Mouse (Mus musculus): Measurements from ENCODE around the gene Kat2b. TPM values are rescaled to one million over a fixed set of nuclear protein-coding genes. Genes with fewer than 3 reads are reported as not detected.
"Not testable (repeated sequence)": the region's sequence is repeated elsewhere in the genome, so short reads cannot be mapped to it uniquely, and the experiment has no call there.

The Kat2b gene
- polyA plus RNA-seq, 1 experiment from 2014 or later: 9.6 TPM

DNA sequence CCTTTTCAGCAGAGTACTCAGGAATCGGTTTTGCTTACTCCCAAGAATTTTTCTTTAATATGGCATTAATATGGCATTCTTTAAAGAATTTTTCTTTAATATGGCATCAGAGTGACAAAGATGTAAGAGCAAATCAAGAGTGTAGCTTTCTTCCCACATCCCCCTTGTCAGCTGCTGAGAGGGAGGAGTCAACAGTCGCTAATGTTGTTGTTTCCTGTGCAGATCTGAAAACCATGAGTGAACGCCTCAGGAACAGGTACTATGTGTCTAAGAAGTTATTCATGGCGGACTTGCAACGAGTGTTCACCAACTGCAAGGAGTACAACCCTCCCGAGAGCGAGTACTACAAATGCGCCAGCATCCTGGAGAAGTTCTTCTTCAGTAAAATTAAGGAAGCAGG lies 103.8 kb downstream of the Kat2b start:
- no peak for ATAC-seq (ENCODE audit: low FRiP score)
- H3K36me3 ChIP-seq (ENCODE audit: control insufficient read depth, insufficient read depth, low read length): no peaks in the 10 kb centered on the region
- no peak overlapping the region for H3K4me3 ChIP-seq (ENCODE audit: low read depth, low read length)
- H3K9ac ChIP-seq (ENCODE audit: low read depth, low read length): no peak overlapping the region
- no peak overlapping the region for H3K4me2 ChIP-seq (replicated peaks; ENCODE audit: low read depth, low read length)
- no peak overlapping the region for H3K27ac ChIP-seq (ENCODE audit: low read depth, low read length)
- no peak for DNase-seq (ENCODE audit: low spot score)
- 91% methylated on average over 8 of the region's 8 CpGs for WGBS
- H3K9me3 ChIP-seq (ENCODE audit: control insufficient read depth, low read length): no peaks in the 10 kb centered on the region
- H3K27me3 ChIP-seq (ENCODE audit: control insufficient read depth, insufficient read depth, low read length): no peaks in the 10 kb centered on the region
- H3K4me1 ChIP-seq (replicated peaks; ENCODE audit: control insufficient read depth, insufficient read depth, low read length): no peaks in the 10 kb centered on the region

DNA sequence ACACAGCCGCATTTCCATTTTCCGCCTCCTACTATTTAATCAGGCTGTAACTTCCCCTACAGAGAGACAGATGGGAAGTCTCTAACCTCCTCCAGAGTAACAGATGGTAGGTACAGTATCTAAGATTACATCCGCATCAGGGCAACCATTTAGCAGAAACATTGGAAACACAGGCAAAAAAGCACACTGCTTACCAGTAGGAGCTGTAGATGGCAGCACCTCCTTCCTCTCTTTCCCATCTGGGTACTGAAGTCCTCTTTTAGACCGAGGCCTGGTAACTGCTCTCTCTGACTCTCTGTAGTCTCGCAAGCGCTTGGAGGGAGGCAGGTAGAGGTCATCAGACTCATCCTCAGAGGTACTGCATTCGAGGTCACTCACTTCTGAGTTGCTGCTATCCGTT lies 112.1 kb downstream of the Kat2b start:
- H3K27ac ChIP-seq (ENCODE audit: low read depth, low read length): no peak overlapping the region
- DNase-seq (ENCODE audit: low spot score): peak; percentile 14
- no peak overlapping the region for H3K4me3 ChIP-seq (ENCODE audit: low read depth, low read length)
- no peaks in the 10 kb centered on the region for H3K9me3 ChIP-seq (ENCODE audit: control insufficient read depth, low read length)
- H3K4me2 ChIP-seq (replicated peaks; ENCODE audit: low read depth, low read length): no peak overlapping the region
- H3K36me3 ChIP-seq (ENCODE audit: control insufficient read depth, insufficient read depth, low read length): no peaks in the 10 kb centered on the region
- no peaks in the 10 kb centered on the region for H3K4me1 ChIP-seq (replicated peaks; ENCODE audit: control insufficient read depth, insufficient read depth, low read length)
- ATAC-seq (ENCODE audit: low FRiP score): peak; percentile 49; the same call in 1 of the 2 replicates
- 83% methylated on average over 8 of the region's 8 CpGs for WGBS
- H3K27me3 ChIP-seq (ENCODE audit: control insufficient read depth, insufficient read depth, low read length): no peaks in the 10 kb centered on the region
- no peak overlapping the region for H3K9ac ChIP-seq (ENCODE audit: low read depth, low read length)

DNA sequence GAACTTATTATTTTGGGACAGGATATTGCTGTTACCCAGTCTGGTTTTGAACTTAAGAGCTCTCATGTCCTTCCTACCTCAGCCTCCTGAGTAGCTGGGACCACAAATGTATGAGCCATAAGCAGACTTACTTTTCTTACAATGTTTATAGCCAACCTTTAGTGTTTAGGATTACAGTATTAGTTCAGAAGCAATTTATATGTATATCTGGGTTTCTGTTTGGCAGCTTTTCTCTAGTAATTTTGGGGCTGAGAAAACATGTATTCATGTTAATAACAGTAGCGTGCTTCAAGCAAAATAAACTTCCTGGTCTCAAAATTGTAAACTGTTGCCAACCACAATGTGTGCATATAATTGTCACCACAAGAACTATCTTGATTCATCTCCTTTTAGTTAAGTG lies 121.7 kb downstream of the Kat2b start:
- ATAC-seq (ENCODE audit: low FRiP score): no peak
- Histone ChIP-seq H3K9me3 (ENCODE audit: control insufficient read depth, low read length) (no peaks in the 10 kb centered on the region), H3K4me3 (ENCODE audit: low read depth, low read length) (peak overlapping the region; percentile 55), H3K4me1 (replicated peaks; ENCODE audit: control insufficient read depth, insufficient read depth, low read length) (no peaks in the 10 kb centered on the region), H3K9ac (ENCODE audit: low read depth, low read length) (peak overlapping the region; percentile 58; the same call in 1 of the 2 replicates), H3K27ac (ENCODE audit: low read depth, low read length) (no peak overlapping the region), H3K27me3 (ENCODE audit: control insufficient read depth, insufficient read depth, low read length) (no peaks in the 10 kb centered on the region), H3K36me3 (ENCODE audit: control insufficient read depth, insufficient read depth, low read length) (no peaks in the 10 kb centered on the region), H3K4me2 (replicated peaks; ENCODE audit: low read depth, low read length) (peak overlapping the region; percentile 63)
- no peak for DNase-seq (ENCODE audit: low spot score)
- WGBS: 24% methylated on average over 1 of the region's 1 CpGs

DNA sequence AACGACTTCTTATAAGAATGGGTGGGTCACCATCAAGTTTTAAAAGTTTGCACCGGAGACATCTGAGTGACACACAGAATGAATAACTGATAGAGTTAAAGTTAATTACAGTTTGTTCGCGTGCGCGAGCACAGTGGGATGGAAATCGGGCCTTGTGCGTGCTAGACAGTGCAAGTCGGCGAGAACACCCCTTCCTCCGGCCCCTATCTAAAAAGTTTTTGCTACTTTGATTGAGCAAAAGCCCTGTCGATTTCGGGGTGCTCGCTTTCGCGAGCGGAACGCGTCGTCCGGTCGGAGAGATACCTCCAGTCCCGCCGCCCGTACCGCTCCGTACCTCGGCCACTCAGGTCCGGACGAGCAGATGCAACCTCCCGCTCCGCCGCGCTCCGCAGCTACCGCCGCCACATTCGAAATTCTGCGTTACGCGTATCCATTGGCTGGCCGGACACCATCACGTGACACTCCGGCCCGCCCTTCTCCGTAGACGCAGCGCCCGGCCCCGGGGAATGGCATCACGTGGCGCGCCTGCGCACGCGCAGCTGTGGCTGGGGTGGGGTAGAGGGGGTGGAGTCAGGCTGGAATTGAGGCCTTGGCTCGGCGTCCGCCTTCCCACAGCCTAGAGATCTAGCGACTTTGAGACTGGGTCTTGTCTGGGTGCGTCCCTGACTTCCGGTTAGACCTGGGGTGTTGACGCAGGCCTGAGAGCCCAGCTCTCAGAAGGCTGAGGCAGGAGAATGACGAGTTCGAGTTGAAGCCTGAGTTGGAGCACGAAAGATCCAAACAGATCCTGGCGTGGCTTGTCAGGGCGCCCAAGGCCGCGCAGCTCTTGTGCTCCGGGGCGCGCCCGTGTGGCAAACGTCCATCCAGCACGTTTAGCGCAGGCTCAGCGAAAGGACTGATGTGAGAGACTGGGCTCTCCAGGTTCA lies 122.5 kb downstream of the Kat2b start, which contains the start of gene Sgo1:
TSS of gene Sgo1 (minus strand) at position 457 of the 926 bp plus-strand sequence.
- Histone ChIP-seq H3K4me2 (replicated peaks; ENCODE audit: low read depth, low read length) (peak within 1 kb of the TSS; percentile 63), H3K27me3 (ENCODE audit: control insufficient read depth, insufficient read depth, low read length) (no peaks in the 10 kb centered on the region), H3K4me3 (ENCODE audit: low read depth, low read length) (peak within 1 kb of the TSS; percentile 55), H3K9me3 (ENCODE audit: control insufficient read depth, low read length) (no peaks in the 10 kb centered on the region), H3K27ac (ENCODE audit: low read depth, low read length) (peak within 1 kb of the TSS; percentile 91), H3K9ac (ENCODE audit: low read depth, low read length) (peak within 1 kb of the TSS; percentile 80), H3K4me1 (replicated peaks; ENCODE audit: control insufficient read depth, insufficient read depth, low read length) (no peaks in the 10 kb centered on the region), H3K36me3 (ENCODE audit: control insufficient read depth, insufficient read depth, low read length) (no peaks in the 10 kb centered on the region)
- peak; percentile 98 for DNase-seq (ENCODE audit: low spot score)
- peak; percentile 99 for ATAC-seq (ENCODE audit: low FRiP score)
- WGBS: under 1% methylated on average over 78 of the region's 78 CpGs

GRCm38 (mm10) chr17:53689946-53690345 lies 123.3 kb downstream of the Kat2b start:
- H3K4me3 ChIP-seq (ENCODE audit: low read depth, low read length): peak overlapping the region; percentile 55
- no peak for DNase-seq (ENCODE audit: low spot score)
- ATAC-seq (ENCODE audit: low FRiP score): peak; percentile 25
- H3K9ac ChIP-seq (ENCODE audit: low read depth, low read length): peak overlapping the region; percentile 80
- 25% methylated on average over 7 of the region's 7 CpGs for WGBS
- H3K27ac ChIP-seq (ENCODE audit: low read depth, low read length): peak overlapping the region; percentile 91
- no peaks in the 10 kb centered on the region for H3K27me3 ChIP-seq (ENCODE audit: control insufficient read depth, insufficient read depth, low read length)
- H3K36me3 ChIP-seq (ENCODE audit: control insufficient read depth, insufficient read depth, low read length): no peaks in the 10 kb centered on the region
- peak overlapping the region; percentile 63 for H3K4me2 ChIP-seq (replicated peaks; ENCODE audit: low read depth, low read length)
- no peaks in the 10 kb centered on the region for H3K9me3 ChIP-seq (ENCODE audit: control insufficient read depth, low read length)
- H3K4me1 ChIP-seq (replicated peaks; ENCODE audit: control insufficient read depth, insufficient read depth, low read length): no peaks in the 10 kb centered on the region

DNA sequence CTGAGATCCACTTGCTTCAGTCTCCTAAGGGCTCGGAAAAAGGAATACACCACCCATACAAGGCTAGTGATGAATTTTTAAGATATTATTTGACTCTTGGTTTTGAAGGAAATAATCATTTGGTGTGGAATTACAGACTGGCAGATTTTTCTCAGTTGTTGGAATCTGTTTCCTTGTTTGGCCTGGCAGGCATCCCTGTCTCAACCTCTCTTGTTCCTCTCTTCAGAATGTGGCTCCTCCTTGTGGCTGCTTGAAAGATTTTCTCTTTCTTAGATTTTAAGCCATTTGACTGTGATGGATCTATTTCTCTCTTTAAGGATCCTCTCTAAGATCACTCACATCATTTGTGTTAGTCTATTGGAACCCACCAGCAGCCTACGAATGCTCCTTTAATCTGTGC lies 127.4 kb downstream of the Kat2b start:
- peak; percentile 13 for DNase-seq (ENCODE audit: low spot score)

DNA sequence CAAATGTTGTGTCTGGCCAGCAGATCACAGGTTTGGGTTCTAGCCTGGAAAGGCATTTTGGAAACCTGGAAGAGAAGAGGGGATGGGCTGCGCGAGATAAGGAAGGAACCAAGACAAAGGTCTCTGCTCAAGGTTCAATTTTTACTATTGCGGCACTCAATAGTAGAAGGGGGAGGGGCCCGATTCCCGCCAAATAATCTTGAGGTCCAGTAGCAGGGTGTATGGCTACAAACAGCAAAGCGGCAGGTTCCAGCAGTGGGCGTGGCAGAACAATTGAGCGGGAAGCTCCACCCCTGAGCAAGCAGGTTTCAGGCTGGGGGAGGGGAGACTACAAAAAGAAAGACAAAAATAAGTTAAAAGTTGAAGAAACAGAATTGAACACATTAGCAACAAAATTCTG lies 130.9 kb downstream of the Kat2b start:
- H3K27ac ChIP-seq (ENCODE audit: low read depth, low read length); H3K36me3 ChIP-seq (ENCODE audit: control insufficient read depth, insufficient read depth, low read length); H3K4me3 ChIP-seq (ENCODE audit: low read depth, low read length); H3K4me2 ChIP-seq (replicated peaks; ENCODE audit: low read depth, low read length); H3K4me1 ChIP-seq (replicated peaks; ENCODE audit: control insufficient read depth, insufficient read depth, low read length); H3K9ac ChIP-seq (ENCODE audit: low read depth, low read length); H3K27me3 ChIP-seq (ENCODE audit: control insufficient read depth, insufficient read depth, low read length); H3K9me3 ChIP-seq (ENCODE audit: control insufficient read depth, low read length); ATAC-seq (ENCODE audit: low FRiP score); DNase-seq (ENCODE audit: low spot score): not testable (repeated sequence)
- WGBS: 88% methylated on average over 8 of the region's 8 CpGs

More for the DNA sequence above, 127.4 kb downstream of the Kat2b start:
- H3K9ac ChIP-seq (ENCODE audit: low read depth, low read length): no peak overlapping the region
- no peaks in the 10 kb centered on the region for H3K36me3 ChIP-seq (ENCODE audit: control insufficient read depth, insufficient read depth, low read length)
- WGBS: 75% methylated on average over 2 of the region's 2 CpGs
- H3K9me3 ChIP-seq (ENCODE audit: control insufficient read depth, low read length): no peaks in the 10 kb centered on the region
- H3K27me3 ChIP-seq (ENCODE audit: control insufficient read depth, insufficient read depth, low read length): no peaks in the 10 kb centered on the region
- ATAC-seq (ENCODE audit: low FRiP score): no peak
- no peak overlapping the region for H3K27ac ChIP-seq (ENCODE audit: low read depth, low read length)
- H3K4me3 ChIP-seq (ENCODE audit: low read depth, low read length): no peak overlapping the region
- no peaks in the 10 kb centered on the region for H3K4me1 ChIP-seq (replicated peaks; ENCODE audit: control insufficient read depth, insufficient read depth, low read length)
- H3K4me2 ChIP-seq (replicated peaks; ENCODE audit: low read depth, low read length): no peak overlapping the region

DNA sequence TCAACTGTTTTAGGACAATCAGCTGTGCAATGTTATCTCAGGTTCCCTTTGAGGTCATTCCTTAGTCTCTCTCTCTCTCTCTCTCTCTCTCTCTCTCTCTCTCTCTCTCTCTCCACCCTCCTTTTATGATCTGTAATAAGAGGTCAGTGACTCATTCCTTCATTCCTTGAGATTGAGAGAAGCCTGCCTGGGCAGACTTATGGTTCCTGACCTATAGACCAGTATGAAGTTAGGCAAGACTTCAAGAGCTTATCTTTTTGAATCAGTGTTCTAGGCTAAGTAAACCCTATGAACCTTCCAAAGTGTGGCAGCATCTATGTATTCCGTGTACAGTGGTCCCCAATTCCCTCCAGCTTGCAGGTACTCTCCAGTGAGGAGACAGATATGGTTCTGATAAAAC lies 147.8 kb downstream of the Kat2b start:
- H3K4me3 ChIP-seq (ENCODE audit: low read depth, low read length): no peak overlapping the region
- no peaks in the 10 kb centered on the region for H3K27me3 ChIP-seq (ENCODE audit: control insufficient read depth, insufficient read depth, low read length)
- H3K4me1 ChIP-seq (replicated peaks; ENCODE audit: control insufficient read depth, insufficient read depth, low read length): no peaks in the 10 kb centered on the region
- no peak overlapping the region for H3K9ac ChIP-seq (ENCODE audit: low read depth, low read length)
- no peaks in the 10 kb centered on the region for H3K36me3 ChIP-seq (ENCODE audit: control insufficient read depth, insufficient read depth, low read length)
- no peak overlapping the region for H3K27ac ChIP-seq (ENCODE audit: low read depth, low read length)
- no peak for DNase-seq (ENCODE audit: low spot score)
- WGBS: 73% methylated on average over 1 of the region's 1 CpGs
- no peaks in the 10 kb centered on the region for H3K9me3 ChIP-seq (ENCODE audit: control insufficient read depth, low read length)
- no peak overlapping the region for H3K4me2 ChIP-seq (replicated peaks; ENCODE audit: low read depth, low read length)
- no peak for ATAC-seq (ENCODE audit: low FRiP score)

DNA sequence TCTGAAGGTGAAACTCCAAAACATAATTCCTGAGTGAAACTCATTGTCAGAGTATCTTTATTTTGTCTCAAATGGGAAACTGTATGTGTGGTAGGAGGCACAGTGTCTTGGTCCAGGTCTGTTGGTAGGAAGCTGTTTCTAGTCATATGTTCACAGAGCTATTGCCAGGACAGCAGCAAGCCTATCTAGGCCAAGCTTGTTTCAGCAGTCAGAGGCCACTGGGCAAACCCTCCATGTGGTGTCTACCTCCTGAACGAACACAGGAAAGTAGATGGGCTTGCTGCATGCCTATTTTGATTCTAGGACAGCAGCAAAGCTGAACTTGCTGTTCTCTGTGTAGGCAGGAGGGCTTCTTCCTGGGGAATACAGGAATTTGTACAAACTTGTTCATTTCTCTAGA lies 148.5 kb downstream of the Kat2b start:
- not testable (repeated sequence) for H3K4me2 ChIP-seq (replicated peaks; ENCODE audit: low read depth, low read length); ATAC-seq (ENCODE audit: low FRiP score); H3K4me1 ChIP-seq (replicated peaks; ENCODE audit: control insufficient read depth, insufficient read depth, low read length); H3K4me3 ChIP-seq (ENCODE audit: low read depth, low read length); H3K9ac ChIP-seq (ENCODE audit: low read depth, low read length); H3K27ac ChIP-seq (ENCODE audit: low read depth, low read length); H3K9me3 ChIP-seq (ENCODE audit: control insufficient read depth, low read length); DNase-seq (ENCODE audit: low spot score); H3K27me3 ChIP-seq (ENCODE audit: control insufficient read depth, insufficient read depth, low read length); H3K36me3 ChIP-seq (ENCODE audit: control insufficient read depth, insufficient read depth, low read length)
- 70% methylated on average over 1 of the region's 1 CpGs for WGBS
